Mouse (Mus musculus) stomach, embryonic 14.5 days (tissue): Measurements from ENCODE around the gene Mthfd1. TPM values are rescaled to one million over a fixed set of nuclear protein-coding genes. Genes with fewer than 3 reads are reported as not detected.

Experiments used
- ATAC-seq: fragments of 200-750 bp; cut with Nextera tagmentation; 2 replicates; pipeline ENCODE4 v1.8.0; 2017; ENCODE audit warnings: low read depth, moderate TSS enrichment; ENCODE audit not compliant: insufficient number of reproducible peaks, insufficient read depth, low FRiP score
- H3K27ac ChIP-seq: fragments of 300-500 bp; sonication (generic); 2 replicates; pipeline ENCODE4 v1.5.1; 2014; ENCODE audit warnings: mild to moderate bottlenecking, low read length, moderate library complexity, mixed read lengths
- H3K27me3 ChIP-seq: fragments of 300-500 bp; sonication (generic); 2 replicates; pipeline ENCODE4 v1.6.1; 2014; ENCODE audit warnings: low read length, control low read depth, mixed read lengths; ENCODE audit not compliant: control insufficient read depth, insufficient read depth
- H3K36me3 ChIP-seq: fragments of 300-500 bp; sonication (generic); 2 replicates; pipeline ENCODE4 v1.6.1; 2014; ENCODE audit warnings: mild to moderate bottlenecking, control low read depth, low read length, moderate library complexity, mixed read lengths; ENCODE audit not compliant: control insufficient read depth, insufficient read depth
- H3K4me1 ChIP-seq: fragments of 300-500 bp; sonication (generic); 2 replicates; pipeline ENCODE4 v1.6.1; 2014; ENCODE audit warnings: low read length, control low read depth, mixed read lengths; ENCODE audit not compliant: control insufficient read depth, insufficient read depth
- H3K4me2 ChIP-seq: fragments of 300-500 bp; sonication (generic); replicated peaks from 2 replicates; pipeline ENCODE4 v1.6.1; 2014; ENCODE audit warnings: low read depth, low read length, control low read depth
- H3K4me3 ChIP-seq: fragments of 300-500 bp; sonication (generic); 2 replicates; pipeline ENCODE4 v1.5.1; 2014; ENCODE audit warnings: low read depth, low read length, control low read depth
- H3K9ac ChIP-seq: fragments of 300-500 bp; sonication (generic); replicated peaks from 2 replicates; pipeline ENCODE4 v1.6.1; 2014; ENCODE audit warnings: low read depth, mild to moderate bottlenecking, control low read depth, low read length, moderate library complexity, mixed read lengths
- H3K9me3 ChIP-seq: fragments of 300-500 bp; sonication (generic); 2 replicates; pipeline ENCODE4 v1.6.1; 2016; ENCODE audit warnings: low read depth, low read length, control low read depth; ENCODE audit not compliant: control insufficient read depth
- WGBS: fragments of 180-500 bp; shearing (Covaris S2); extraction: QIAGEN DNeasy Blood & Tissue Kit; methylation state at CpG from one replicate; pipeline ENCODE4 v1.1.7; 2014; 5-methylcytosine and 5-hydroxymethylcytosine counted together
- polyA plus RNA-seq: library from polyadenylated mRNA; unstranded; fragments of >200 nt; fragmentation: Nextera tagmentation; extraction: Ambion mirVana; gene quantifications from 2 replicates; pipeline ENCODE4 v1.2.1, GENCODE M21; 2014

Mthfd1 gene
- polyA plus RNA-seq, 1 experiment from 2014 or later, result 76.7 TPM

GRCm38 (mm10) chr12:76328567-76329354 lies 73.7 kb downstream of the Mthfd1 start:
- no peaks in the 10 kb centered on the region for H3K9me3 ChIP-seq
- WGBS, result 91% methylated on average over 6 of the region's 6 CpGs
- no peaks in the 10 kb centered on the region for H3K27me3 ChIP-seq
- ATAC-seq, result no peak
- H3K4me3 ChIP-seq, result no peak overlapping the region
- no peaks in the 10 kb centered on the region for H3K4me1 ChIP-seq
- H3K9ac ChIP-seq, result no peak overlapping the region
- H3K36me3 ChIP-seq, result 0 out of 2 replicates have a peak, but pooled peaks cover 2% of the 10 kb centered on the region
- no peak overlapping the region for H3K4me2 ChIP-seq
- no peak overlapping the region for H3K27ac ChIP-seq

GRCm38 (mm10) chr12:76333688-76334087 lies 78.6 kb downstream of the Mthfd1 start:
- WGBS, result 92% methylated on average over 5 of the region's 5 CpGs
- no peaks in the 10 kb centered on the region for H3K27me3 ChIP-seq
- no peaks in the 10 kb centered on the region for H3K9me3 ChIP-seq
- no peaks in the 10 kb centered on the region for H3K4me1 ChIP-seq
- no peak overlapping the region for H3K9ac ChIP-seq
- no peak overlapping the region for H3K4me2 ChIP-seq
- H3K36me3 ChIP-seq, result no peaks in the 10 kb centered on the region
- H3K27ac ChIP-seq, result no peak overlapping the region
- no peak overlapping the region for H3K4me3 ChIP-seq
- no peak for ATAC-seq

- Histone ChIP-seq H3K4me3 (no peak overlapping the region), H3K27me3 (no peaks in the 10 kb centered on the region), H3K9me3 (no peaks in the 10 kb centered on the region), H3K36me3 (no peaks in the 10 kb centered on the region), H3K9ac (no peak overlapping the region), H3K27ac (no peak overlapping the region), H3K4me2 (no peak overlapping the region), H3K4me1 (no peaks in the 10 kb centered on the region)
- ATAC-seq, result no peak
- WGBS, result 86% methylated on average over 5 of the region's 5 CpGs
Measured at GRCm38 (mm10) chr12:76335641-76336040, 80.5 kb downstream of the Mthfd1 start.

- H3K27ac ChIP-seq, result no peak overlapping the region
- H3K4me3 ChIP-seq, result no peak overlapping the region
- ATAC-seq, result no peak
- H3K9me3 ChIP-seq, result no peaks in the 10 kb centered on the region
- H3K27me3 ChIP-seq, result no peaks in the 10 kb centered on the region
- no peaks in the 10 kb centered on the region for H3K4me1 ChIP-seq
- no peak overlapping the region for H3K9ac ChIP-seq
- no peaks in the 10 kb centered on the region for H3K36me3 ChIP-seq
- 73% methylated on average over 17 of the region's 17 CpGs for WGBS
- no peak overlapping the region for H3K4me2 ChIP-seq
Measured at GRCm38 (mm10) chr12:76336111-76336965, 81.2 kb downstream of the Mthfd1 start.

- Histone ChIP-seq H3K9me3 (no peaks in the 10 kb centered on the region), H3K36me3 (no peaks in the 10 kb centered on the region; the same call in 1 of the 2 replicates), H3K27me3 (no peaks in the 10 kb centered on the region), H3K9ac (no peak overlapping the region), H3K27ac (no peak overlapping the region), H3K4me1 (no peaks in the 10 kb centered on the region), H3K4me3 (no peak overlapping the region), H3K4me2 (no peak overlapping the region)
- no peak for ATAC-seq
- 9% methylated on average over 4 of the region's 4 CpGs for WGBS
Measured at GRCm38 (mm10) chr12:76341080-76341479, 86.0 kb downstream of the Mthfd1 start.

- Histone ChIP-seq H3K4me3 (no peak overlapping the region), H3K27ac (no peak overlapping the region), H3K9ac (no peak overlapping the region), H3K9me3 (no peaks in the 10 kb centered on the region), H3K4me2 (no peak overlapping the region), H3K36me3 (peaks cover 11% of the 10 kb centered on the region), H3K4me1 (no peaks in the 10 kb centered on the region), H3K27me3 (no peaks in the 10 kb centered on the region)
- no peak for ATAC-seq
- WGBS, result 81% methylated on average over 5 of the region's 6 CpGs
Measured at GRCm38 (mm10) chr12:76345759-76346455, 90.8 kb downstream of the Mthfd1 start.

GRCm38 (mm10) chr12:76349680-76350220 lies 94.7 kb downstream of the Mthfd1 start:
- Histone ChIP-seq H3K4me2 (no peak overlapping the region), H3K9me3 (no peaks in the 10 kb centered on the region), H3K27ac (no peak overlapping the region), H3K27me3 (no peaks in the 10 kb centered on the region), H3K4me1 (no peaks in the 10 kb centered on the region), H3K36me3 (peaks cover 11% of the 10 kb centered on the region), H3K4me3 (no peak overlapping the region), H3K9ac (no peak overlapping the region)
- no peak for ATAC-seq
- 83% methylated on average over 8 of the region's 8 CpGs for WGBS

GRCm38 (mm10) chr12:76360868-76361267 lies 105.8 kb downstream of the Mthfd1 start:
- Histone ChIP-seq H3K4me3 (no peak overlapping the region), H3K36me3 (no peaks in the 10 kb centered on the region), H3K4me2 (no peak overlapping the region), H3K27ac (no peak overlapping the region), H3K4me1 (no peaks in the 10 kb centered on the region), H3K27me3 (no peaks in the 10 kb centered on the region), H3K9me3 (no peaks in the 10 kb centered on the region), H3K9ac (no peak overlapping the region)
- 58% methylated on average over 1 of the region's 1 CpGs for WGBS
- no peak for ATAC-seq
